19 mouse cellular contexts compared by ENCODE assay signal in the genomic region with DNA sequence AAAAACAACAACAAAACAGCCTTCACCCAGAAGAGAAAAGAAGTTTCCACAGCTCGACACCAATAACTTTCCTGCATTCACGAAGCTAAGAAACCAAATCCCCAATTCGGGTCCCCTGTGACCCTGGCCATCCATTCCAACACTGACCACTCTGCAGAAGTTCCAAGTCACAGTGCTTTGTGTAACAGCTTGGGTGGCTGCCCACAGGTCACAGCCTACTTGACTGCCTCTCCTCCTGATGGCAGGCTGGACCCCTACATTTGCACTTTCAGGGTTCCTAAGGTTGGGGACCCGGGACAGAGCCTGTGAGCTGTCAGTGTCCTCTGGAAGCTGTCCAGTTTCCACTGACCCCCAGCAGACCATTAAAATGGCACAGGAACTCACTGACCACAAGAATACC. TPM values are rescaled to one million over a fixed set of nuclear protein-coding genes. Genes with fewer than 3 reads are reported as not detected.
"Had no signal": no experiment of that assay in that cellular context is flagged by ENCODE, and none has a peak within 500 bp of the region (broad histone marks: within the 10 kb centered on the region; RNA-seq: fewer than 3 reads in every experiment).

No protein-coding gene starts in this region.

- H3K27me3 ChIP-seq: limb, embryonic 12.5 days; limb, embryonic 15.5 days; liver, embryonic 13.5 days; midbrain, embryonic 12.5 days; midbrain, embryonic 15.5 days; neural tube, embryonic 13.5 days; stomach, embryonic 15.5 days had no signal

- H3K4me2 ChIP-seq: limb, embryonic 12.5 days; limb, embryonic 15.5 days; liver, embryonic 13.5 days; midbrain, embryonic 12.5 days; midbrain, embryonic 15.5 days; neural tube, embryonic 13.5 days; stomach, embryonic 15.5 days had no signal

- H3K9ac ChIP-seq: limb, embryonic 12.5 days; limb, embryonic 15.5 days; liver, embryonic 13.5 days; midbrain, embryonic 12.5 days; midbrain, embryonic 15.5 days; neural tube, embryonic 13.5 days; stomach, embryonic 15.5 days had no signal

- H3K9me3 ChIP-seq: limb, embryonic 12.5 days; limb, embryonic 15.5 days; liver, embryonic 13.5 days; midbrain, embryonic 12.5 days; midbrain, embryonic 15.5 days; neural tube, embryonic 13.5 days; stomach, embryonic 15.5 days had no signal

- ATAC-seq: midbrain, embryonic 15.5 days had no signal

- H3K4me1 ChIP-seq: midbrain, embryonic 12.5 days; midbrain, embryonic 15.5 days had no signal

- H3K27ac ChIP-seq: kidney, postnatal 0 days; limb, embryonic 12.5 days; limb, embryonic 15.5 days; liver, embryonic 13.5 days; midbrain, embryonic 12.5 days; midbrain, embryonic 15.5 days; neural tube, embryonic 13.5 days; stomach, embryonic 15.5 days had no signal

- DNase-seq: left cerebral cortex, postnatal 4 days; liver, embryonic 13.5 days; lung, adult 2 months; lung, postnatal 14 days; retina, postnatal 1 day; right cerebral cortex, postnatal 25 days; spleen, adult 18-20 months; thymus, adult 2 months; thymus, postnatal 14 days; thymus, postnatal 4 days had no signal

- H3K4me3 ChIP-seq: limb, embryonic 12.5 days; limb, embryonic 15.5 days; liver, embryonic 13.5 days; midbrain, embryonic 12.5 days; midbrain, embryonic 15.5 days; myocyte; neural tube, embryonic 13.5 days; stomach, embryonic 15.5 days had no signal

RNA-seq across cellular contexts. Expression of a gene that starts 20.8 kb away (rescaled TPM):
- total RNA-seq: monocyte, adult 5-6 weeks had no signal
